Comparison of ENCODE assay signal across 7 mouse cellular contexts in genomic region chr9:109832391-109833087, GRCm38 (mm10). TPM values are rescaled to one million over a fixed set of nuclear protein-coding genes. Genes with fewer than 3 reads are reported as not detected.
A peak's percentile ranks its signal among the peaks of the same experiment; 100 is the strongest.
DNase-seq lines count a peak whose midpoint lies in the region; ATAC-seq lines count a peak whose summit lies in the region.

Nme6 (plus strand) TSS chr9:109832749.

- under 1% methylated on average over 32 of the region's 32 CpGs for WGBS in intestine, embryonic 16.5 days
- WGBS in midbrain, embryonic 11.5 days, result under 1% methylated on average over 32 of the region's 32 CpGs

- DNase-seq in adrenal gland, adult 2 months, result peak; percentile 92
- peak; percentile 76 for DNase-seq in embryo, embryonic 11.5 days (ENCODE audit: low read depth, low spot score)
- DNase-seq in gastrocnemius, postnatal 4 days (ENCODE audit: low spot score in 2 of 2), result peak; percentile 63 to 85
- DNase-seq in left cerebral cortex, postnatal 36 days (ENCODE audit: low spot score in 2 of 2), result peak; percentile 85 to 86
- DNase-seq in midbrain, embryonic 11.5 days (ENCODE audit: low spot score, missing footprints), result peak; percentile 100
- peak; percentile 68 for DNase-seq in skeletal muscle tissue, adult 2 months (ENCODE audit: low read depth, low spot score)

- H3K9me3 ChIP-seq in intestine, embryonic 16.5 days (ENCODE audit: control insufficient read depth, low read length), result no peaks in the 10 kb centered on the region
- no peaks in the 10 kb centered on the region for H3K9me3 ChIP-seq in midbrain, embryonic 11.5 days (ENCODE audit: control insufficient read depth, low read length)

- H3K4me1 ChIP-seq in intestine, embryonic 16.5 days (ENCODE audit: control insufficient read depth, insufficient read depth, low read length), result peaks cover 6% of the 10 kb centered on the region; the same call in 1 of the 2 replicates
- H3K4me1 ChIP-seq in midbrain, embryonic 11.5 days (ENCODE audit: control insufficient read depth, insufficient read depth, low read length), result peaks cover 6% of the 10 kb centered on the region; the same call in 1 of the 2 replicates

- H3K27ac ChIP-seq in intestine, embryonic 16.5 days (ENCODE audit: low read length), result peak within 1 kb of the TSS; percentile 84
- H3K27ac ChIP-seq in midbrain, embryonic 11.5 days (ENCODE audit: low read depth, low read length), result no peak within 1 kb of the TSS; the same call in 1 of the 2 replicates

- peak within 1 kb of the TSS; percentile 81 for H3K4me3 ChIP-seq in intestine, embryonic 16.5 days (ENCODE audit: low read length)
- peak within 1 kb of the TSS; percentile 63 for H3K4me3 ChIP-seq in midbrain, embryonic 11.5 days (ENCODE audit: low read depth, low read length)

- no peaks in the 10 kb centered on the region for H3K27me3 ChIP-seq in intestine, embryonic 16.5 days (replicated peaks; ENCODE audit: control insufficient read depth, insufficient read depth, low read length)
- no peaks in the 10 kb centered on the region for H3K27me3 ChIP-seq in midbrain, embryonic 11.5 days (ENCODE audit: control insufficient read depth, insufficient read depth, low read length)

- peak within 1 kb of the TSS; percentile 82 for H3K9ac ChIP-seq in intestine, embryonic 16.5 days (ENCODE audit: low read depth, low read length)
- peak within 1 kb of the TSS; percentile 75 for H3K9ac ChIP-seq in midbrain, embryonic 11.5 days (ENCODE audit: low read length)

- peak; percentile 99 for ATAC-seq in intestine, embryonic 16.5 days
- ATAC-seq in midbrain, embryonic 11.5 days (ENCODE audit: low FRiP score), result peak; percentile 98

- H3K36me3 ChIP-seq in intestine, embryonic 16.5 days (ENCODE audit: control insufficient read depth, insufficient read depth, low read length), result no peaks in the 10 kb centered on the region
- no peaks in the 10 kb centered on the region for H3K36me3 ChIP-seq in midbrain, embryonic 11.5 days (ENCODE audit: control insufficient read depth, insufficient read depth, low read length)

- intact Hi-C loops in left cerebral cortex, postnatal 36 days (cut with DNase I), result loop anchor here (10.0 kb wide), 2 partner anchors 738 to 828 kb away; partner anchors contain the start of gene Plxnb1

- H3K4me2 ChIP-seq in intestine, embryonic 16.5 days (ENCODE audit: low read depth, low read length), result peak within 1 kb of the TSS; percentile 76
- peak within 1 kb of the TSS; percentile 92 for H3K4me2 ChIP-seq in midbrain, embryonic 11.5 days

RNA-seq across cellular contexts. Expression of gene Nme6, which starts in this region (rescaled TPM):
- total RNA-seq in adrenal gland, adult 2 months (2021), result 10 to 100 TPM; 19.0 to 20.7 TPM
- 9.3 and 10.9 TPM in 2 replicates for polyA plus RNA-seq in adrenal gland, adult 2 months (2012; rRNA removed)
- total RNA-seq in gastrocnemius, postnatal 4 days (2021), result 10 to 100 TPM; 24.2 to 30.3 TPM
- 97.0 and 98.7 TPM in 2 replicates for polyA plus RNA-seq in intestine, embryonic 16.5 days (2015; fragmentation: Nextera tagmentation; extraction: Ambion mirVana)
- 1 to 10 TPM; 8.0 to 9.5 TPM for total RNA-seq in left cerebral cortex, postnatal 36 days (2021)
- polyA plus RNA-seq in midbrain, embryonic 11.5 days (2014; fragmentation: Nextera tagmentation; extraction: Ambion mirVana), result 96.6 and 98.4 TPM in 2 replicates
